Mouse (Mus musculus) thymus, adult 18-20 months (tissue): ENCODE data around the gene Lrrc75a.
"Not testable (repeated sequence)": the region's sequence is repeated elsewhere in the genome, so short reads cannot be mapped to it uniquely, and the experiment has no call there.

ENCODE experiments used
- DNase-seq, 2 experiments: peaks; one replicate each; pipeline ENCODE4 v3.0.0; 2022; ENCODE audit warnings: mixed read lengths in 2 of 2

The Lrrc75a gene

DNA sequence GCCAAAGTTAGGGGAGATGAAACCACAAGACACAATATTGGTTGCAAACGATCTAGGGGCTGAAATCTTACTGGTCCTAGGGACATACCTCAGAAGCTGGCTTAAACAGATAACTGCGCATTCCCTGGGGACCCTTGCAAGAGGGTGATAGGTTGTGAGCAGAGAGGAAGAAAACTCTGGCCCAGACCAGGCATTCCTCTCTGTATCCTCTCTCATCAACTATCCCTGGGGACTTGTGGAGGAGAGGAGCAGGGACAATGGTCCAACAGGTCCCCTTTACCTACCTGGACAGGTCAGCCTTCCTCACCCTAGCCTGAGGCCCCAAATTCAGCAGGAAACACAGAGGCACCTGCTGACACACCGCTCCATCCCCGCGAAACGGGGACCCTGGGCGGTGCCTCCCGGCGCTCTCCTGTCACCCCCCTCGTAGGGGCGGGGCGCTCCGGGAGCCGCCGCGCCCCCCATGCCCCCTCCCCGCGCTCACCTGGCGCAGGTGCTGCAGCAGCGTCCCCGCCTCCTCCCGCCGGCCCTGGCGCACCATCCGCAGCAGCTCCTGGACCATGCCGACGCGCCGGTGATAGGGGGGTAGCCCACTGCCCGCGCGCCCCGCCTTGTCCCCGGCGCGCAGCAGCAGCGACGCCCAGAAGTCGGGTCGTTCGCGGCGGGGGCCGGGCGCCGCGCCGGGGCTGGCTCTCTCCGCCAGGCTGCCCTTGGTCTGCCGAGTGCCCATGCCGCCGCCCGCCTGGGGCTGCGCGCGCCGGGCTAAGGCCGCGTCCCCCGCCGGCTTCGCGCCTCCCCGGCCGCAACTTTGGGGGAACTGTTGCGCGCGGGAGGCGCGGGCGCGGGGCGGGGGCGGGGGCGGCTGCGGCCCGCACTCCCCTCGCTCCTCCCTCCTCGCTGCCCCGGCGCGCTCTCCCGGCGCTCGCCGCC, at the start of gene Lrrc75a:
Gene Lrrc75a, minus strand, starts transcription at position 863 of the 930 bp plus-strand sequence.
- DNase-seq, result peak; percentile 28 to 41

DNA sequence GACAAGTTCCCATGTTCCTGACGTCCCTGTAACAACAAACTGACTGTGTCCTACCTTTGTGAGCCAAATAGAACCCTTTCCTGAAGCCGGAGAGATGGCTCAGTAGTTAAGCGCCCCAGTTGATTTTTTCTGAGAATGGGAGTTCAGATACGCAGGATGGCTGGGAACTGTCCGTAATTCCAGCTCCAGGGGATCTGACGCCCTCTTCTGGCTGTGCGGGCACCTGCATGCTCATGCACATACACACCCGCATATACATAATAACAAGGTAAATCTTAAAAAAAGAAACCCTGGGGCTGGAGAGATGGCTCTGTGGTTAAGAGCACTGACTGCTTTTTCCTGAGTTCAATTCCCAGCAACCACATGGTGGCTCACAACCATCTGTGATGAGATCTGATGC, 46.8 kb upstream of the Lrrc75a start:
- no peak for DNase-seq

DNA sequence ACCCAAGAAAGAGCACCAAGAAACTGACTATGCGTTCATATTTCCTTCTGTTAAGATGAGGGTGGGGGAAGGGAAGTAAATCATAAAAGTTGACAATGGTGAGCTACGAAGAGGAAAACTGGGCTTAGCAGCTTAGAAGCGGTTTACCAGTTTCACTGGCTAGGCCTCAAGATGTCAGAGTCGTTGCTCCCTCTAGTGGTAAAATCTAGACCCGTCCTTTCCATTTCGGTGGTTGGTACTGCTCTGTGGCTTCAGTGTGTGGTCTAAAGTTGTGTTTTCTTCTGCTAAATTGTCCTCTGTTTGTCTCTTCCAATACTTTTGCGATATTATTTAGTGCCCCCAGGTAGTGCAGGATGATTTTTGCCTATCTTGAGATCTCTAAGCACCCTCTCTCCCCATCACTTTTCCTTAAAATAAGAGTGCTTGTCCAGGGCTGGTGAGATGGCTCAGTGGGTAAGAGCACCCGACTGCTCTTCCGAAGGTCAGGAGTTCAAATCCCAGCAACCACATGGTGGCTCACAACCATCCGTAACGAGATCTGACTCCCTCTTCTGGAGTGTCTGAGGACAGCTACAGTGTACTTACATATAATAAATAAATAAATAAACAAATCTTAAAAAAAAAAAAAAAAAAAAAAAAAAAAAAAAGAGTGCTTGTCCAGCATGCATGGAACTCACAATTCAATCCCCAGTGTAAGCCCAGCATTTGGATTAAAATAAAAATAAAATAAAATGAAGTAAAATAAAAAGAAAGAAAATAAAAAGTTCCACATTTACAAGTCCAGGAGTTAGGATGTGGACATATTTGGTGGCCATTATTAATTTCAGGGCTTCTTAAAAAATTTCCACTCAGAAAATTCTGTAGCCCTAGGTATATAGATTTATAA, 45.2 kb upstream of the Lrrc75a start:
- DNase-seq, result no peak

DNA sequence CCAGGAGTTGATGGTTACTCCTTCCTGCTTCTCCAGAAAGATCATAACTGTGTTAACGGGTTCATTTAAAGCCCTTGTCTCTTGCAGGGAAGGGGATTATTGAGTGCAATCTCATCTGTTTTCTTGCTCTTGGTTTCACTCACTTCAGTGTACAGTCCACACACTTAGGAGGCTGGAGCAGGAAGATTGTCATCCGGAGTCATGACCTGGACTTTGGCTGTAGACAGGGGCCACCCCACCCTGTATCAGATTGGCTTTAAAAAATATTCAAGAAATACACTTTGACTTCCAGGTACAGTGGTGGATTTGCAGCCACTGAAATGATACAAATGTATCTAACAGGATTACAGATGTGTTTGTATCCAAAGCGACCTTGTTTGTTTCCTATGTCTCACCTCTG, 43.3 kb upstream of the Lrrc75a start:
- DNase-seq, result no peak

DNA sequence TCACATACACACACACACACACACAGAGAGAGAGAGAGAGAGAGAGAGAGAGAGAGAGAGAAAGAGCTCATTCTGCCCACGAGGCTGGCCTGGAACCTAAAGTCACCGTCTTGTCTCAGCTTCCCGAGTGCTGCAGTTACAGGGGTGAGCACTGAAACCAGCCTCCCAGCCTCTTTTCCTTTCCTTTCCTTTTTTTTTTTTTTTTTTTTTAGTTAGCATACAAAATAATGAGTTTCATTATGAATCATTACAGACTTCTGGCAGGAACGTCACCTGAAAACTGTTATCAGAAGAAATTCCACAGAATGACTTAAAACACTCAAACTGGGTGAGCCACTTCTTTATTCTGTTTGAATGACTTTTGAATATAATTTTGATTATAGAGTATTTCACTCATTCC, 31.6 kb upstream of the Lrrc75a start:
- no peak for DNase-seq

DNA sequence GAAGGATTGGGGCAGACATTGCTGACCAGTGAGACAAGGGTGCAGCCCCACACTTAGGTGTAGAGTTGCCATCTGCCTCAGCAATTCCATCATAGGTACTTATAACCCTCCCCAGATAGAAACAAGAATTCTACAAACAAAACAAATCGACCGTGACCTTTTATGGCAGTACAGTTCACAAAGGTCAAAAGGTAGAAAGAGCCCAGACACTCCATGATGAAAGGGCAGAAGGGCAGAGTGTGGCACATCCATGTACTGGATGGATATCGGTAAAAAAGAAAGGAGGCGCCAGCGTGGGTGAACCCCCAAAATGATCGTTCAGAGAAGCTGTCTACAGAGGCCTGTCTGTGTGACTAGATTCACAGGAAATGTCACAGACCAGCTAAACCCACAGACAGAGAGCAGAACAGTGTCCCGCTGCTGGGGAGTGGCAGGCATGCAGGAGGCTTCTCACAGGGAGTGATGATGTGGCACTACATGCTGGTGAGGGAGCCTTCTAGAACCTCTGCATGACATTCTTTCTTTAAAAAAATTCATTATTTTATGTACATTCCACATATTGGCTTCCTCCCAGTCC, 30.5 kb upstream of the Lrrc75a start:
- no peak for DNase-seq

DNA sequence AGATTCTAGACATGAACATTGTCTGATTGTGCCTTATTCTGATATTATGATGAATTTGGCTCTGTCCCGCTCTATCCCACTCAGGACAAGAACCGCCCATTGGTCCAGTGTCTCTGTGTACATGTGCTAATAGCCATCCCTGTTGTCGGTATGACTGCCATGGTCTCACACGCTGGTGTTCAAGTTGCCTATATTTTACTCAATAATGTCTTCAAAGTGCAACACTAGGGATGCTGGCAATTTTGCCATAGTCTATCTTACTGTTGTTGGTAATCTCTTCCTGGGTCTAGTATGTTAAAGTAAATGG, 27.9 kb upstream of the Lrrc75a start:
- no peak for DNase-seq

DNA sequence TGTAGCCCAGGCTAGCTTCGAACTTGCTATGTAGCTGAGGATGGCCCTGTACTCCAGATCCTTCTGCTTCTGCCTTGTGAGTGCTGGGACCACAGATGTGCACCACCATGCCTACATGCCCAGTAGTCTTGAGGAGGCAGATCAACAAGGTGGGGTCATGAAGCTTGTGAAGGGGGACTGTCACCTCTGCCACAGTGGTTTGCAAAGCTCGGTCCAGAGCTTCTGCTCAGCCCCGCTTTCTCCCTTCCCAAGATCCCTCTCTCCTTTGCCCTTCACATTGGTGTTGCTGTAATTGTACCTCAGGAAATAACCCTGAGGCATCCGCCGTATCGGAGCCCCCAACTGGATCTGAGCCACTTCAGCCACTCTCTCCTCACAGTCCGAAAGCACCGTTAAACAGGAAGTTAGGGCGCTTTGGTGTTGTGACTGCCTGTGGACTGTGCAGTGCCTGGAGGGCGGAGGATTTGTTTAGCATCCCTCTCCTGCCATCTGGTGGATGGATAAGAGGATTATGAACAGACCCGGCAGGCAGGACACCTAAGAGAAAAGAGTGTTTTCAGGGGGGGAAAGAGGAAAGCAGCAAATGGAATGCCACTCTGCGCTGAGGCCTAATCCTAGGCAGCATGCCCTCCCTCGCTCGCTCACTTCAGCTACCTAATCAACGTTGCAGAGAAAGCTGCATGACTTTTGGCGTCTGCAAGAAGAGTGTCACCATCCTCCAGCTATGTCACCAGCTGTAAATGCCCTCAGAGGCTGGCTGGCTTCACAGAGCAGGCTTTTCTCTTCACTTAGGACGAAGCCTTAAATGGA, 27.4 kb upstream of the Lrrc75a start:
- peak; percentile 16 to 26 for DNase-seq

DNA sequence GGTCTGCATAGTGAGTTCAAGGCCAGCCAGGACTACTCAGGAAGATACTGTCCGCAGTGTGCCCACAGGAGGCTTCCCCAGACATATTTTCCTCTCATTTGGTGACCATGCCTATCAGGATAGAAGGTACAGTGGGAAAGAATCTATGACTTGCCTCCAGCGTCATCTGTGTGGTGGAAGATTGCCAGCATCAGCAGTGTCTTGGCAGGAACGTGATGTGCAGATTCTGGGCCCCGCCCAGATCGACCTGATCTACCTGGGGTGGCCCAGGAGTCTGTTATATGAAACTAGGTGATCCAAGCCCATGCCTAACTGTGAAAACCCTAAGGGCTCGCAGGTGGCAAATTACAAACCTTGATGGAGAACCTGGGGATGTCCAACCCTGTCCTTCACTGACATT, 21.7 kb upstream of the Lrrc75a start:
- no peak for DNase-seq

DNA sequence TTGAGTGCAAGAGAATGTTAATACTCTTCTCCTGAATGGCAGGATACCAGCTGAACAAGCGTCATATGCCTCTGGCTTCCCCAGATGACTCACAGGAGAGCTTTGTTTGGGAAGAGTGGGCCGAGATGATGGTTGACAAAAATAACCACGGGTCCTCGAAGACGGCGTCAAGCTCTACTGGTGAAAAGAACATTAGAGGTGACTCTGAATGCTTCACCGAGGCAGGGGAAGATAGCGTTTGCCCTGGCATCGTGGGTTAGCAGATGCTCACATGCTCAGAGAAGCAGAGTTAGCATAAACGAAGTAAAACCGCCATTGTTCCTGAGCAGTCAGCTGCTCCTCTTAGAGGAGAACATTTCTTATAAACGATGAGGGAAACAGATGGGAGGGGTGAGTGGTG, 21.1 kb upstream of the Lrrc75a start:
- DNase-seq, result no peak

DNA sequence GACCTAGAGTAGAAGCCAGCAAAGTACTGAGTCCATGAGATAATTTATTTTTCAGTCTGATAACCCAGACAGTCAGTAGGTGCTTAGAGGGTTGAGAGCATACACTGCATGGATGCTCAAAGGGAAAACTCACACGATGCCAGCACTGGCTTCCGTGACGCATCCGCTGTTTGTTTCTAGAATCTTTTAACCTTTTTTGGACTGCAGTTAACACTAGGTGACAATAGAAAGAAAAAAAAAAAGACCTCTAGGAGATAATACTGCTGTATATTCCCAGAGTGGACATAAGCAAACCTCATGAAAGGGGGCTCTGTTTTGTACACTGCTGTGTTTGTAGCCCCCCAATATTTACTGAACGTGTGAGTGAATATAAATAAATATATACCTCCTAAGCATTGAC, 20.7 kb upstream of the Lrrc75a start:
- no peak for DNase-seq

DNA sequence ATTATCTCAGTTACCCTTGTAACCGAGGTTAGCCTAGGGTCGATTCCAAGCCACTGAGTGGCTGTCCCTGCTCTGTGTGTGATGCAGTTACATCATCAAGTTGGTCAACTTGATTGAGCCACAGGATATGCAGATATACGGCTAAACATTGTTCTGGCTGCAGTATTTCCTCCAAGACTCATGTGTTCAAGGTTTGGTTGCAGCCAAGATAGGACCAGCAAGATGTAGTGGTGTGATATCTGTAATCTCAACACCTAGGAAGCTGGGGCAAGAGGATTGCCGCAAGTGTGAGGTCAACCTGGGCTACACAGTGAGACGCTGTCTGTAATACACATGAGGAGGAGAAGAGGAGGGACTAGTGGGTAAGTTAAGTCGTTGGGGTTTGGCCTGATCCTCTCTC, 15.9 kb upstream of the Lrrc75a start:
- no peak for DNase-seq

DNA sequence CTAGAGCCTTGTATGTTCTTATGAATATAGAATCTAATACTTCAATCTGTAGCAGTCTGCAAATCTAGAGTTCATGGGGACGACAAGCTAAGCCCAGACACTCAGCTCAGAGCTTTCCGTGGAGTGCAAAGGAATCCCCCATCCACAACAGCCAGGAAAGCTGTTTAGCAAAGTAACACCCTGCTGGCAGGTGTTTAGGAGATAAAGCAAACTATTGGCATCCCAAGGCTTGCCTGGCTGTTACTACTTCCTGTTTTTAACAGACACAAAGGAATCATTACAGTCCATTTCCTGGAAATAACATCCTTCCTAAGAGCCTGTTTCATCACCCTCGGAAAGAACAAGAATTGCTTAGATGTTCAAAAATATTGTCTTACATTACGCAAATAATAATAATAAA, 12.6 kb upstream of the Lrrc75a start:
- no peak for DNase-seq

DNA sequence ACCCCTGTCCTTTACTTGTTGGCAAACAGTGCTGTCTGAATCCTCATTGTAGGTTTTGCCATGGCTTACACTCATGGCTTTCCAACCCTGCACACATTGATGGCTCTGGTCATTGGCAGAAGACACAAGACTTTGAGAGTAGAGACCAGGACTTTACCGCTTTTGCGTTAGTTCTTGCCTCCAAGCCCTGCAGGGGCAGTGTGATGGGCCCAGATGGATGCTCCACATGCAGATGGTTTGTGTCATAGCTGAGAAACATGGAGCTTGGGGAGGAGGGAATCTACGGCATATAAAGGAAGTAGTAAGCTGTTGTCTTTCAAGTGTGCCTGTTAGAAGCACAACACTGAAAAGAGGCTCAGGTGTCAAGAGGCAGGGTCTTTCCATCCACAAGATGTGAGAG, 3.8 kb upstream of the Lrrc75a start:
- DNase-seq, result no peak

DNA sequence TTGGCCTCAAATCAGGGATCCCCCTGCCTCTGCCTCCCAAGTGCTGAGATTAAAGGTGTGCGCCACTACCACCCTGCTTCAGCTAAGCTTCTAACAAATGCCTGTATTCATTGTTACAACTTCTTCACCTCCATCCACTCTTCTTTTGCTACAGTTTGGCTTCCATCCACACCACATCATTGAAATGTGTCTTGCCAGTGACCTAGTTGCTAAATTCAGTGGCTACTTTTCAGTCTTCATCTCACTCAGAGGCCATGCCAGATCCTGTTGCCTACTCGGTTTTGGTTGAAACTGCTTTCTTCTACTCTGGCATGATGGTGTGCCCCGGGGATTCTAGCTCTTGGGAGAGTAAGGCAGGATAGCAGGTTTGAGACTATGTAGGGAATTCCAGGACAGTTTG, 3.2 kb upstream of the Lrrc75a start:
- DNase-seq, result no peak

DNA sequence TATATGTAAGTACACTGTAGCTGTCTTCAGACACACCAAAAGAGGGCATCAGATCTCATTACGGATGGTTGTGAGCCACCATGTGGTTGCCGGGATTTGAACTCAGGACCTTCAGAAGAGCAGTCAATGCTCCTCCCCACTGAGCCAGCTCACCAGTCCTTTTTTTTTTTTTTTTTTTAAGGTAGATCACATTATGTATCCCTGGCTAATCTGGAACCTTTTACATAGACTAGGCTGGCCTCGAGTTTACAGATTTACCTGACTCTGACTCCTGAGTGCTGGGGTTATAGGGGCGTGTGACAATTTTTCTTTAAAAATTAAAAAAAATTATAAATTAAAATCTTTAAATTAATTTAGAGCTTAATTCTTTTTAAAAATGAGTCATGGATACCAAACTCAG, 1.5 kb upstream of the Lrrc75a start:
- DNase-seq, result not testable (repeated sequence)

DNA sequence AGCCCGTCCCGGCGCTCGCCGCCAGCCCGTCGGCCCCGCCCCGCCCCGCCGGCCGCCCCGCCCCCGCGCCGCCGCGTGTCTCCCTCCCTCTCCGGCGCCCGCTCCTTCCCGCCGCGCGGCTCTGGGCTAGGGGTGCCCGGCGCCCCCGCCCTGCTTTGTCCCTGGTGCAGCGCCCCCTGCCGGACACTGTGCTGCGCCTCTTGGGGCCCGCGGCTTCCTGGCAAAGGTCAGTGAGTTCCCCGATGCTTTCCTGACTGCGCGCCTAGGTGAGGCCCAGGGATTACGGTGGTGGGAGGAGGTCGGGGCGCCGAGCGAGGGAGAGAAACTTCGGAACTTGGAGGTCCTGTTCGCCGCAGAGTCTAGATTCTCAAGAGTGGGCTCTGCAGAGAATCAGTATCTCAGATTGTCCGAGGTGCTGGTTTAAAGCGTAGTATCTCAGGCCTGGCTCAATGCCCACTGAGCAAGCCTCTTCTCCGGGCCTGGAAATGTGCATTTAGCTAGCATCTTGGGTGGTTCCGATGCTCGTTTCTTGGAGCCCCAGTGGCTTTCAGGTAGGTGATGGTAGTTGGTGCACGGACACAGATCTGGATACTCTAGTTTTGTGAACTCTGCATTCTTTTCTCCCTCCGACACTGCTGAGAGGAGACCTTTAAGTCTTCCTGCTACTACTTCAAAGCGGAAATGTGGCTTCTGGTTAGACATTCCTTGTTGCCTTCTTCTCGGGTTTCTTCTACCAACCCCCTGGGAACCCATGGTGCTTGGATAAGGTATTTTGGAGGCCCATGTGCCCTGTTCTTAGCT, 468 bp upstream of the Lrrc75a start, which contains the start of gene Mmgt2:
Gene Mmgt2, plus strand, starts transcription at position 74 of the 801 bp plus-strand sequence.
- DNase-seq, result peak; percentile 90 to 92

DNA sequence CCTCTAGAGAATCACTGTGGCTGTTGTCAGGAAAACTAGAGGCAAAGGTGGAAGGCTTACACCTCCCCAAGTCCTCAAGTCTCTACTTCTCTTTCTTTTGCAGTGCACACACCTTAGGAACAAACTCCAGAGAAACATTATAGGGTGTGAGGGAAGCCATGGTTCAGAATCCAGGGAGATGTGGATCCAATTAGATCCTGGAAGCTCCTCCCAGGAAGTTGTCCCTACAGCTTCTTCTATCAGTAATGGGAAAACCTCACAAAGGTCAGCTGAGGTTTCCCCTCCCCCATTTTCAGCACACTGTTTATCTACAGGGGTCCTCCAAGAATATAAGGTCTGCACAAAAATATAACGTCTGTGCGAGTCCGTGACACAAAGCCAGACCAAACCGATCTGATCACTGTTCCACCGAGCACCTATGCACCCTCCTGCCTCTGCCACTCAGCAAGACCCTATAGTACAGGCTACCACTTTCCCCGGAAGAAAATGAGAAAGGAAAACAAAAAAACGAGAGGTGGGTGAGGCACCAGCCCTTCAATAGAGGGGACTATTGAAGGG, 1.3 kb downstream of the Lrrc75a start:
- no peak for DNase-seq

DNA sequence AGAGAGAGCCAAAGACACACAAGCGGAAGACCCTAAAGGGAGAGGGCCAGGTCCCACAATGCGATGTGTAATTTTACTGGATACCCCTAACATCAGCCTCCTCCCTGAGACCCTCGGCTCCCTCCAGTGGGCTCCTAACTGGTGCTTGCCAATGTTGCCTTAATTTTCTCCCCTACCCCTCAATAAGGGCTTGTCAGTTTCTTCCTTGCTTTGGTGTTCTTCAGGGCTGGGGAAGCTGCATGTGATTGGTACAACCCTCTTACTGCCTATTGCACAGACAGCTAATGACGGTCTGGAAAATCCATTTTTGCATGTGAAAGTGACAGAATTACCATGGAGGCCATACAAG, 1.9 kb downstream of the Lrrc75a start:
- DNase-seq, result no peak

DNA sequence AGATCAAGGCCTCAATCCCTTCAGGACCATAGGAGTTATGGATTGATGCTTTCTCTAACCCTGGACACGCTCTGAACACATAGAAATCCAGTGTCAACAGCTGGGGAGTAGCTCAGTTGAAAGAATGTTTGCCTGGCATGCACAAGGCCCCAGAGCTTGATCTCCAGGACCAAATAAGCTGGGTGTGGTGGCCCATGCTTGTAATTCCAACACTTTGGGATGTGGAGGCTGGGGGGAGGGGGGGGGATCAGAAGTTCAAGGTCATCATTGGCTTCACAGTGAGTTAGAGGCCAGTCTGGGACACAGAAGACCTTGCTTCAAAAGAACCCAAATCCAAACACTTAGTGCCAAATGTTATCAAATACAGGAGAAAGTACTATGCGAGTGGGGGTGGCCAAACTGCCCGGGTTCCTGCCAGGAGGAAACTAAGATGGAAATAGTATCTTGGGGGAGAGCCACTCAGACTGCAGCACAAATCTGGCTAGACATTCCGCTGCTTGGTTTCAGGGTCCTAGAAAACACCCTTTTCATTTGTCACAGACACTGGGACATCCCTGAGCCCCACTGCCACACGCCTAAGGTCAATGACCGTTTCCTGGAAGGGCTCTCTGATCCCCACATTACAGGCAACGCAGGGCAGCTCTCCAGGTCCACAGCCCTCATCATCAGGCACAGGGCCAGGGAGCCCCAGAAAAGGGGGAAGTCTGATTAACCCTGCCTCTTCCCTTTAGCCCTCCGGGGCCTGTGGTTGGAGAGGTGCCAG, 2.4 kb downstream of the Lrrc75a start:
- DNase-seq, result no peak

DNA sequence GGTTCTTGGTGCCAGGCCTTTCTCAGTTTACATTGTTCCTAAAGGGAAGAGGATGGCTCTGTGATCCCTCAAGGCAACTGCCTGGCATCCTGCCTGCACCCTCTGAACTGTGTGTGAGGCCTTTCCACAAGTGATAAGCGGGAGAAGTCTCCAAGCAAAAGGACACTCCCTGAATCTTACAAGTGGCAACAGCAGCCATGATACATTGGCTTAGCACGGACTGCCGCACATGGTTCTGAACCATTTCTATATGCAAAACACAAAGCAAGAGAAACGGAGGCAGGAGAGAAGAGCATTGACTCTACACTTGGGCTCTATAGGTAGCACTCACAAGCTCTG, 3.0 kb downstream of the Lrrc75a start:
- DNase-seq, result no peak
